Mouse (Mus musculus): ENCODE measurements around the gene Plb1.

Plb1 gene

DNA sequence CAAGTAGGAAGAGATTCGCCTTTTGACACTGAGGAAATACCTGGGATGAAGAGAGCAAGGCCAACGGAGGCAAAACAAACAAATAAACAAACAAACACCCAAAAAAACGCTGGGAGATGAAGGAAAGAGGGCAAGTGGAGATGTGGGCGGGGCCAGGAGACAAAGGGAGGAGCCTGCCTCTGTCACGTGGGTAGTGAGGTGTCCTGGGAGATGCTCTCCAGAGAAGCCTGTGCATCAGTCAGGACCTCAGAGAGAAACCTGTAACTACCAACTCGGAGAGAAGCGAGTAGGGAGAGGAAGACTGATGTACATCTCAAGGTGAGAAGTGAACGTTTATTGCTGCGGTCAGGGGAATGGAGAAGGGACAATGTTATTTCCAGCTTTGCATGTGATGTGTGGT lies at the start of gene Plb1:
Gene Plb1 (plus strand): TSS at position 235 of the 400 bp plus-strand sequence.
- in situ Hi-C loops (cut with MboI, MseI): no loop called here

DNA sequence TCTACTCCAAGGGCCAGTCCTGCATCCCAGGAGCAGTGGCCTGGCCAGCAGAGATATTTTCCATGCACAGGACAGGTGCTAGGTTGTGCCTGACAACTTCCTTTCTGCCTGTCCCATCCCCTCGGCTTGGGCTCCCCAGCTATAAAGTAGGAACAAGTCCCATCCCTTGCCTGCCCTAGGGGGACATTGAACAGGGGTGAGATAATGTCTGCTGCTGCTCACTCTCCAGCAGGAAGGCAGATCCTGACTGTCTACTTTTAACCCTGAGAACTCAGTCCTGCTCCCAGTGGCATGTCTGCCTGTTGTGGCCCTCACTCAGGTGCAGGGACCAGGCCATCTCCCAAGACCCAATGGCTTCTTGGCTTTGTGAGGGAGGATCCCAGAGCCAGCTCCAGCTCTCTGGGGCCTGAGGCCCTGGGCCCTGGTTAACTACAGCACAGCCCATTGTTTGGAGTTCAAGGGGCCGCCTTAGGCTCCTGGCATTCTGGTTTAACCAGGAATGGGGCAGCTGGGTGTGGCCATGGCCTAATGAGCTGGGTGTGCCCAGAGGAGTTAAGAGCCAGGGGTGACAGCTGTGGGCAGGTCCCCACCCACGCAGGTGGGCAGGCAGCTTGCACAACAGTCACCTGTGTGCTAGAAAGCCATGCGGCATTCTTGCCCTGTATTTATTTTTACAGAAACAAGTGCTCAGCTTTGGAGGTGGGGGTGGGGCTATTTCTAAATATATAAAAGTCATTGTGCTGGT lies 49.5 kb upstream of the Plb1 start:
- in situ Hi-C loops (cut with MboI, MseI): no loop called here

DNA sequence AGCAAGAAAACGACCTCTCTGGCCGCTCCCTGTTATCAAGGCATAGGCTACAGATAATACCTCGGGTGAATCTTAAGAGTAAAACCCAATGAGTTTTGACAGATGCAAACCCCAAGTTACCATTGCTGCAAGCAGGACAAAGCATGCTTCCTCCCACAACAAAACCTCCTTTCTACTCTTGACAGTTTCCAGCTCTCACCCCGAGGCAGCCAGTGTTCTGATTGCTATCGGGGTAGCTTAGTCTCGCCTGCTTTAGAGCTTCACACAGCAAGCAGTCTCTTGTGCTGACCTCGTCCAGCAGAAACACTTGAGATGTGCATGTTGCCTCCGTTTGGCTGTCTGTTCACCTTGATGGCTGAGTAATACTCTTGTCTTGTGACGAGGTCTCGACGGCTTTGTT lies 44.8 kb upstream of the Plb1 start:
- in situ Hi-C loops (cut with MboI, MseI): no loop called here

DNA sequence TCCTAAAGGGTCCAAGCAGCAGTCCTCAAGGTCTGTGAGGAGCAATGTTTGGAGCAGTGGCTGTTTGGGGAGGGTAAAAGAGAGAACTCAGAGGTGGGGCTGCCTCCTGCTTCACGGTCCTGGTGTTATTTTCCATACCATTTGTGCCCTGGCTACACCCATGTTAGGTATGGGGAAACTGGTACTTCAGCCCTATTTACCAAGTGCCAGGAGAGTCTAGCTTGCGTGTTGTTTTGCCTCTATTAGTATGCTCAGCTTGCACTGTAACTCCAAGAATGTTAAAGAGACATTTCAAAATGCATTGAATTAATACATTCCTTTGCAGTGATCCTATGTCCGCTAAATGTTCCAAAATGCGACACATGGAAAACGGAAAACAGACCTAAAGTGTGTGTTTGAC lies 41.2 kb upstream of the Plb1 start:
- in situ Hi-C loops (cut with MboI, MseI): loop anchor here (10.0 kb wide), 1 partner anchor 46 kb away; no protein-coding TSS in a partner anchor

DNA sequence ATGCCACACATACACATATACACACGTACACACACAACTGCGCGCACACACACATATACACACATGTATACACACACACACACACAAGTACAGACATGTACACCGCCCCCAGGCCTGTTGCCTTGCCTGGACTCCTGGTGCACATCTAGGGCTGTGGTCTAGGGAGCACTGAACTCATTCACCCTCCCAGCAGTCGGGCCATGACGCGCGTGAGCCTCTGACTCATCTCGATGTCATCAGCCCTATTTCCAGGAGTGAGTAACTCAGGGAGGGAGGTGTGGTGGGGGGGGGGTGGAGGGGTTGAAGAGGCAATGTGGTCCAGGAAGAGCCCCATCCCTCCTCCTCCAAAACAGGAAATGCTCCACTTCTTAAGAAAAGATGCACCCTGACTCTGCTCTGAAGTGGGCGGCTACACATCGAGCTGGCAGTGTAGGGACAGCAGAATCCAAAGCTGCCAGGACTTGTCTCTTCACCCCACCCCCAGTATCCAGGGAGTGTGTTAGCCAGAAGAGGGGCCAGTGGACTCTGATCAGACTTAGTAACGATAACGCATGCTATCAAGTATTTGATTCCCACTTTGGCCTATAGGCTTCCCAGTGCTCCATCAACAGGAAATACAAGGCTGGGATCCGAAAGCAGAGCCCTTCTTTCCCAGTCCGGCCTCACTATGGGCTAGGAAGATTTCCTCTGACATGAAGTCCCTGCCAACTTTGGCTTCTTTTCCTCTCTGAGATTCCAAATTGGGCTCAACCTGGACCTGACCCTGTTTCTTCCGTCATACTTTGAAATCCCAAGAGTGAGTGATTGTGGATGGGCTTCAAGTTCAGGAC lies 40.3 kb upstream of the Plb1 start:
- in situ Hi-C loops (cut with MboI, MseI): loop anchor here (10.0 kb wide), 1 partner anchor 47 kb away; no protein-coding TSS in a partner anchor

DNA sequence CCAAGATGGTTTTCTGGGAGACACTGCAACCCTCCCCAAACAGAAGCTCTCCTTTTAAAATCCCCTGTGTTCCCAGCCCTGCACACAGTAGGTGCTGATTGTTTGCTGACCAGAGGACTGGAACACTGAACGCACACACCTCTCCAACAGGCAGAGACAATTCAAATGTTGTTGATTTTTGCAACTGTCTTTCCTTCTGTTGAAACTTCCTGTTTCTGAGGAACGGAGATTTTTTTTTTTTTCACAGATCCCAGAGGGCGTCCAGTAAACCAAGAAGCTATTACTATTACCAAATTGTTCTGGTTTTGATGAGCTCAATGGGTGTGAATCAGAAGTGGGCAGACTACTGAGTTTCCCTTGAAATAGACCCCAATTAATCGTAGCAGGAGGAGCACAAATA lies 38.3 kb upstream of the Plb1 start:
- in situ Hi-C loops (cut with MboI, MseI): loop anchor here (10.0 kb wide), 1 partner anchor 49 kb away; no protein-coding TSS in a partner anchor

DNA sequence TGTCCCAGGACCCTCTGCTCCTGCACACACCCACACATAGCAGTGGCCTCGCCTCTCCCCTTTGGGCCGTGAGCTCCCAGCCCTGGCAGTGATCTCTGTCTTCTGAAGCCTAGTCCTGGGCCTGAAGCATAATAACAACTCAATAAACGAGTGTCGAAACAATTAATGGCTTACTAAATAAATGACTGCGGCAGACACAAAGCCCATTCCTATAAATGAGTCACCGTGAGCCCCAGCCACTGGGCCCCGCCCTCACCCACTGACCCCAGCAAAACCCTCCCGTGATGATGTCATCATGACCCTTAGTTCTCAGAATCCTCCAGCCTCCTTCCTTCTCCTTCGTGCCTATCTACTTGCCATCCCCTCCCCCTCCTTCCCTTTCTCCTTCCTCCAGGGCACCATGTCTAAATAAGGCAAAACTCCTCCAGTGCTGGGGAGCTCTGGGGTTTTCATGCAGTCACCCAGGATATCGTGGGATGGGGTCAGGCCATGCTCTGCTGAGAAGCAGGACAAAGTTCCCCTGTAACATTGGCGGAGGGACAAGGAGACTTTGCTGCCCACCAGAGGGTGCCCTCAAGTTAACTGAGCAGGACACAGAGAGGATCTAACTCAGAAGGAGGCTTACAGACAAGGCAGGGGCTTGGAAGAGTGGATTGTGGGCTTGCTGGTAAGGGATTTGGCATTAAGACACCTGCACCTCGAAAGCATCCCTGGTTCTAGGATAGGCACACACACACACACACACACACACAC lies 36.5 kb upstream of the Plb1 start:
- in situ Hi-C loops (cut with MboI, MseI): loop anchor here (5.0 to 10.0 kb wide), 3 partner anchors 51 to 494 kb away; no protein-coding TSS in a partner anchor

DNA sequence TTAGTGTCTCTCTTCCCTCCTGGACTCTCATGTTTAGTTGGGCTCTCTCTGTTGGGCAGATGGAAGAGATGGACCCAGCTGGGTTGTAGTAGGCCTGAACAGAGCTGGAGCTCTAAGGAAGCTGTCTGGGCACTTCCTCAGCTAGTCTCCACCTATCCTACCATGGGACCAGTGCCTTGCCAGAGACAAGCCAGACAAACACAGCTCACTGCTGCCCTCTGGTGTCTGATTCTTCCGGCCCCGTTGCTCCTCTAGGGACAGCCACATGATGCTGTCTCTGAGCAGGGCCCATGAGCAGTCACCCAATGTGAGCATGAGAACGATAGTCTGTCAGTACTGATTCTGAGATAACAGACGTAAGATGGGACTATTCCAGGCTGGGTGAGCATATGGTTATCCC lies 34.8 kb upstream of the Plb1 start:
- in situ Hi-C loops (cut with MboI, MseI): loop anchor here (5.0 to 10.0 kb wide), 3 partner anchors 53 to 495 kb away; no protein-coding TSS in a partner anchor

DNA sequence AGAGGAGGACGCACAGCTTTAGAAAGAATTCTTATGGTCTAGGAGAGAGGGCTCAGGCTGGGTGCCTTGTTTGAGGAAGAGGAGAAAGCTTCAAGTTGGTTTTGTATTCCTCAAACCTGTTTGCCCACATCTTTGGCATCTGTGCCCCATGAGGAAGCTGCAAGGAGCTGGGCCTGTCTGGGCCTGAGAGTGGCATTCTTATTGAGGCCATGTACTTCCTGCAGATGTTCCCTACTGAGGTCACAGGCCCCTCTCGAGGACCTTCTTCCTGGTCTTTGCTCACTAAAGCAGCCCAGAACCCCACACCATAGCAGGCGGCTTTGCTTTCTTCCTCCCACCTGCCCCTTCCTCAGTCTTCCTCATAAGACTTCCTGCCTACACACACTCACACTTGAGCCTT lies 33.4 kb upstream of the Plb1 start:
- in situ Hi-C loops (cut with MboI, MseI): loop anchor here (5.0 to 10.0 kb wide), 3 partner anchors 54 to 497 kb away; no protein-coding TSS in a partner anchor

DNA sequence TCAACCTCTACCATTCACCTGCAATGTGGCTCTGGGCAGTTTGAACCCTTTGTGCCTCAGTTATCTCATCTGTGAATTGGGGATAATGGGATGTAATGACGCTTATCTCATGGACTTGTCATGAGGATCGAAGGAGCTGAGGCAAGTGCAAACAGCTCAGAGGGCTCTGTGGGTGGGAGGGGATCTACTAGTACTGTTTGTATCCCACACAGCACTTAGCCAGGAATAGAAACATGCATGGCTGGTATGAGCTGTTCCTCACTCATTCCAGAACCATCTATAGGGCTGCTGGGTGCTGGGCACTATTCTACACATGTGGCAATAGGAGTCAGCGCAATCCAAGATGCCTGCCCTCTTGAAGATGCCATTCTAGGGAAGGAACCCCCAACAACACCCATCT lies 32.9 kb upstream of the Plb1 start:
- in situ Hi-C loops (cut with MboI, MseI): loop anchor here (5.0 to 10.0 kb wide), 3 partner anchors 55 to 497 kb away; no protein-coding TSS in a partner anchor

DNA sequence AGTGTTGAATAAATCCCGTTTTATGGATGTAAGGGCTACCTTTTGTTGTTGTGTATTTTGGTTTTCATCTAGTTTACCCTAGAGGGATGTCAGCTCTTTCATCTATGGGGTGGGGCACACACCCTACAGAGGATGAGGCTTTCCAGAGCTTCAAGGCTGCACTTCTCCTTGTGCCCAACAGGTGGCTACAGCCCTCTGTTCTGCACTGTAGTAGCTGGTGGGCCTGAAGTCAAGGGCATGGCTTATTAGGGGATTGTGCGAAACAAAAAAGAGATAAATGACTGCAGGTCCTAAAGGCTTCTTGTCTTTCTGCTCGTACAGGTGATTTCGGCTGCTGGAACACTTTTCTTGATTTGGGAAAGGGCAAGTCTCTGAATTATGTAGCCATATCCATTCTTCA lies 27.9 kb upstream of the Plb1 start:
- in situ Hi-C loops (cut with MboI, MseI): no loop called here

DNA sequence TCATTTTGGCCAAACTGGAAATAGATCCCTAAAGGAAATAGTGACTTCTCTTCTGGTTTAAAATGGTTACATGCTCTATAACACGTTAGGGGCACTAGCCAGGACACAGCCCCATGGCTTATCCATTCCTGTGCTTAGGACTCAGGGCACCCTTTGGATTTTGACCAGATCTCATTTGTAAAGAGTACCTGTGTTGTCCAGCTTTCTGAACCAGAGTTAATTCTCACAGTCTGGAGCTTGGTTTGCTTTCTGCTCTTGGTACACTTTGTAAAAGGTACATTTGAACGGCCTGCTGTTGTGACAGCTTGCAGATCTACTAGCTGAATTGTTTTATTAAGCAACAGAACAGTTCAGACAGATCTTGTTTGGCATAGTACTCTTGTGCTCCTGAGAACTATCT lies 25.8 kb upstream of the Plb1 start:
- in situ Hi-C loops (cut with MboI, MseI): no loop called here

DNA sequence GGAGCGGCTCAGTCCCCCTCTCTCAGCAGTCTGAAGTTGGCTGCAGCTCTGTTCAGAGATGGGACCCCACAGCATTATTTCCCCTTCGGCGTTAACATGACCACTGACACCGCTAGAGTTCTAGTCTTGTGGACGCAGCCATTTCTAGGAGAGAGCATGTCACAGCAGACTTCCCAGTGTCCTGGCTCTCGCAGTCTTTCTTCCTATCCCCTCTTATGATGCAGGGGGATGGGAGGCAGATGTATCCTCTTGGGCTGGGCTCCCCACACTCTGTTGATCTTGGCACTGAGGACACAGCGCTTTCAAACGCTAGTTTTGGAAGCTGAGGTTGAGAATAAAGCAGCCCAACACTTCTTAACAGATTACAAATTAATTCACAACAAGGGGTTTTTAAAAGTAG lies 24.0 kb upstream of the Plb1 start:
- in situ Hi-C loops (cut with MboI, MseI): no loop called here

DNA sequence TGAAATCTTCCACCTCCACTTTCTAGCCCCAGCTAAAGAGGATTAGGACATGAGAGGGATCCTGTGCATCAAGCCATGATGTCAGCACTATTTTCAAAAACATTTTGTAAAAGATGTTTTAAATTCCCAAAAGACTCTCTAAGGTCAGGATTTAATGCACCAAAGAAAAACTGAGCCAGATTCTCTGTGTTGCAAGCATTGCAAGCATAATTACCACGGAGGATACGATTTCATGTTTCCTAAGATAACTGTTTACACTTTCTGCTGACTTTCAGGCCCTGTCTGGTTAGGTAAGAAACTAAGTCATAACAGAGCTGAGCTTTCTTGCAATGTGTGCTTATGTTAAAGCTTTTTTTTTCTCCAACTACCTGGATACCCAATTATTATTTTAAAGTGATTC lies 21.5 kb upstream of the Plb1 start:
- in situ Hi-C loops (cut with MboI, MseI): loop anchor here (5.0 kb wide), 1 partner anchor 96 kb away; no protein-coding TSS in a partner anchor

DNA sequence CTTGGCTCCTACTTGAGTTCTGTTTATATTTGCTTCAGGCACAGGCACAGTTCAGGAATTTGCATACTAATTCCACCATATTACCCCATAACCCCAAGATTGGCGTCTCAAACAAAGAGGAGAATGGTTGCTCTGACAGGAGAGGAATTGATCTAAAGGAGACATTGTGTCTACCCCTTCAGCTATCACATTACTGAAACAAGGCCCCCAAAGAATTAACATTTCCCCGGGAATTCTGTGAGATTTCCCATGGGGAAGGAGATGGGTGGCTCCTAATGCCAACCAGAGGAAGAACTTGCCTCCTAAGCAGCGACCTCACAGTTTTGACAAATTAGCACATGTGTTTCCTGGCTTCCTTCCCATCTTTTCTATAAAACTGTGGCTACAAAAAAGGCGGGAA lies 18.8 kb upstream of the Plb1 start:
- in situ Hi-C loops (cut with MboI, MseI): loop anchor here (5.0 kb wide), 1 partner anchor 94 kb away; no protein-coding TSS in a partner anchor

DNA sequence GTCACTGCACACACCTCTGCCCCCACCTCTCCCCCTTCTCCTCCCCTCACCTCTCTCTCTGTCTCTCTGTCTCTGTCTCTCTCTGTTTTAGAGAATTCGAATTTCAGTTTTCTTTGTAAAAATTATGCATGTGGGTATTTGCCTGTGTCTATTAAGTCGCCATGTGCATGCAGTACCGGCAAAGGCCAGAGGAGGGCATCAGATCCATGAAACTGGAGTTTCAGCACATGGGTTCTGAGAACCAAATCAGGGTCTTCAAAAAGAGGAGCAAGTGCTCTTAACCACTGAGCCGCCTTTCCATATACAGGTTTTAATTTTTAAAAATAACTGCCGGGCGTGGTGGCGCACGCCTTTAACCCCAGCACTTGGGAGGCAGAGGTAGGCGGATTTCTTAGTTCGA lies 17.0 kb upstream of the Plb1 start:
- in situ Hi-C loops (cut with MboI, MseI): no loop called here

DNA sequence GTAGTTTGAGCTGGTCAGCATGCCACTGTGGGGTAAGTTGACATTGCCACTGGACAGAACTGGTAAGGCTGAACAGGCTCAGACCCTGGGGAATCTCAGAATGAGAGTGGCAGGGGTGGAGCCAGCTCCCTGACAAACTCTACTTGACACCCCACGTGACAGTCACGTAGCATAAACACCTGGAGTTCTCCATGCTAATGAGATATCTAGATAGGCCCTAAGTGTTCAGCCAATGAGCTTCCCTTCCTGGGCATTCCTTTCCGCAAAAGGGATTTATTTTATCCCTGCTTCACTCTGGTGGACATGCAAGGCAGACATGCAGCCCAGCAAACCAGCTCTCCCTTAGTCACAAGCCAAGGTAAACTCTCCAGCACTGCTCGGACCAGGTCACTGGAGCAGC lies 16.0 kb upstream of the Plb1 start:
- in situ Hi-C loops (cut with MboI, MseI): no loop called here

DNA sequence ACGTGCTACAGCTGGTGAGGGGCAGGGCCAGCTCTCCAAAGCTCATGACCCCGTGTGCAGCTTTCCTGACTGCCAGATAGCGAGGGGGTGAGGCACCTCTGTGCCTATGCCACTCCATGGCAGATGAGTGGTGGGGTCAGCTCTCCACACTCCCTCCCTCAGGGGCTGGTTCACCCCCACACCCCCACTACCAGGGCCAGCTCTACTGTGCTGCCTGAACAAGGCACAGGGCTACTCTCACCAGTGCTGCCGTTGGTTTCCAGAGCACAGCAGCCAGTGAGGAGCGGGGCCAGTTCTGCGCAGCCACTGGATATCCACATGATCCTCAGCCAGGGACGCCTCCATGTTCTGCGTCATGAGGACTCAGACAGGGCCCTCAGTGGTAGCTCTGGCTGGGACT lies 15.0 kb upstream of the Plb1 start:
- in situ Hi-C loops (cut with MboI, MseI): no loop called here

DNA sequence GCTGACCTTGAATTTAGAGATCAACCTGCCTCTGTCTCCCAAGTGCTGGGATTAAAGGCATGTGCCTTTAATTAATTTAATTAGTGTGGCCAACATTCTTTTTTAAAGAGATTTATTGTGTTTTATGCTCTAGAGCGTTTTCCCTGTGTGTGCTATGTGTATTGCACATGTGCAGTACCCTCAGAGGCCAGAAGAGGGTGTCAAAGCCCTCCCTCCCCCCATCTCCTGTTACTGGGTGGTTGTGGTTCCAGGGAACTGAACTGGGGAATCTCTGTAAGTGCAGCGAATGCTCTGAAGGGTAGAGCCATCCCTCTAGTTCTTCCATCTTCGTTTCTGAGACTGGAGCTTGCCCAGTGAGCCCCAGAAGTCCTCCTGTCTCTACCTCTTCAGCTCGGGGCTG lies 2.1 kb upstream of the Plb1 start:
- in situ Hi-C loops (cut with MboI, MseI): no loop called here

DNA sequence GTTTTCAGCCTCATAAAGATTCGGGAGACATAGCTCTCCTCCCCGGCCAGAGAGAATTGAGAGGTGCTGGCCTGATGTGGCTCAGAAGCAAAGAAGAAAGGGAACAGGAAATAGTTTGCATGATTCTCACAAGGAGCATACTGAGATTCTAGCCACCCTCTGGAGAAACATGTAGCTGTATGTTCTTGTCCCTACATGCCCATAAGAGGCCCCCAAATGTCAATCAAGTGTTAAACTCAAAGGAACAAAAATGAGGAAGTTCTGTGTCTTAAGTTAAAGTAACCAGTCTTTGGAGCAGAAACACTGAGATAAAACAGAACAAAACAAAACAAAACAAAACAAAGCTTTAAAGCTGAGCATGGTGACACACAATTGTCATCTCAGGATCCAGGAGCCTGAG lies 6.8 kb downstream of the Plb1 start:
- in situ Hi-C loops (cut with MboI, MseI): no loop called here

DNA sequence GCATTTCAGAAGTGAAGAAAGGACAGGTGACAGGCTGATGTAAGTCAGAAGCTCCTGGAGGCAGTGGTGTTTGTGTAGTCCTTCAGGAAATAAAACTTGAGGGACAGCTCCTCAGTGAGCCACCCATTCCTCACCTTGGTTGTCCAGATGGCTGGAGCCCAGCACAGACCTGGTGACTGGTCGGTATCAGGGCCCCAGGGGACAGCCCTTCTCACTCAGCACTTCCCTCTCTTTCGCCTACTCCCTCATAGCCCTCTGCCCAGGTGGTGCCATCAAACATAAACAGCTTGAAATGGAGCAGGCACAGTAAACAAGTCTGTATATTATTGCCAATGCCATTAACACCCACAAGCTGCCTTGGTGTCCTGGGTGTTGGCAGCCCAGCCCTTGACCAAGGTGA lies 8.2 kb downstream of the Plb1 start:
- in situ Hi-C loops (cut with MboI, MseI): no loop called here
